Mouse (Mus musculus) neural tube, embryonic 12.5 days (tissue): Measurements from ENCODE around the gene Rnf32. TPM values are rescaled to one million over a fixed set of nuclear protein-coding genes. Genes with fewer than 3 reads are reported as not detected.

Experiments
- ATAC-seq: fragments of 200-750 bp; cut with Nextera tagmentation; 2 replicates; pipeline ENCODE4 v1.8.0; 2017; ENCODE audit warnings: low read depth, mild to moderate bottlenecking, moderate TSS enrichment, moderate library complexity; ENCODE audit not compliant: low FRiP score
- H3K27ac ChIP-seq: fragments of 300-500 bp; sonication (generic); 2 replicates; pipeline ENCODE4 v1.5.1; 2016
- H3K27me3 ChIP-seq: fragments of 300-500 bp; sonication (generic); replicated peaks from 2 replicates; pipeline ENCODE4 v1.6.1; 2016; ENCODE audit warnings: mild to moderate bottlenecking
- H3K36me3 ChIP-seq: fragments of 300-500 bp; sonication (generic); 2 replicates; pipeline ENCODE4 v1.6.1; 2016; ENCODE audit warnings: mild to moderate bottlenecking
- H3K4me1 ChIP-seq: fragments of 300-500 bp; sonication (generic); 2 replicates; pipeline ENCODE4 v1.6.1; 2016
- H3K4me2 ChIP-seq: fragments of 300-500 bp; sonication (generic); replicated peaks from 2 replicates; pipeline ENCODE4 v1.6.1; 2016; ENCODE audit warnings: mild to moderate bottlenecking
- H3K4me3 ChIP-seq: fragments of 300-500 bp; sonication (generic); 2 replicates; pipeline ENCODE4 v1.5.1; 2016
- H3K9ac ChIP-seq: fragments of 300-500 bp; sonication (generic); 2 replicates; pipeline ENCODE4 v1.6.1; 2016; ENCODE audit warnings: mild to moderate bottlenecking
- H3K9me3 ChIP-seq: fragments of 300-500 bp; sonication (generic); 2 replicates; pipeline ENCODE4 v1.6.1; 2016; ENCODE audit warnings: mild to moderate bottlenecking
- WGBS: fragments of 180-500 bp; shearing (Covaris S2); methylation state at CpG from one replicate; pipeline ENCODE4 v1.1.7; 2016; 5-methylcytosine and 5-hydroxymethylcytosine counted together
- polyA plus RNA-seq: library from polyadenylated mRNA; unstranded; fragments of >200 nt; fragmentation: Nextera tagmentation; extraction: Ambion mirVana; gene quantifications from 2 replicates; pipeline ENCODE4 v1.2.1, GENCODE M21; 2016

Gene Rnf32
- polyA plus RNA-seq, 1 experiment from 2014 or later = 8.9 TPM

DNA sequence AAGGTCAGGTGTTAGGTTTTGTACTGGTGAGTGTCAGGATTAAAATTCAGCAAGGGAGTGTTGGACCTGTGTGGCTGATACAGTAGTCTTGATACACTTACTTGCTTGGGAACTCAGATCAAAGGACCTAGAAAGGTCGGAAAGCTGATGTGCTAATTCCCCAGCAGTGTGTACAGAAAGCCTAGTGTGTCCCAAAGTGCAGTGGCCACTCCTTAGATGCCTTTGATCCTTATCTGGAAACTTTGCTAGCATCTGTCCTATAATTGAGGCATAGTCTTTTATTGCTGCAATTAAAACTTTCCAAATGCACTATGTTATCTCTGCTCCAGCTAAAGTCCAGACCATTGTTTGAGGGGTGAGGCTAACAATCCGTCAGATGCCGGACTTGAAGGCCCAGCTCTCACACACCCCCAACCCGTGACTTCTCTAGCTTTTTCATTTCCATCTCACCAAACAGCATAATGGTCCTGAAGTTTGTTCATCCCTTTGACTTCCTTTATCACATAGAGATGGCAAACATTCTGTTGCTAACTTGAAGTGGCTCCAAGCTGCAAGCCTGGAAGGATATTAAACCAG lies 16.3 kb downstream of the Rnf32 start:
- Histone ChIP-seq H3K27me3 (no peaks in the 10 kb centered on the region), H3K27ac (no peak overlapping the region), H3K4me2 (no peak overlapping the region), H3K36me3 (no peaks in the 10 kb centered on the region), H3K4me1 (no peaks in the 10 kb centered on the region), H3K9ac (no peak overlapping the region), H3K4me3 (no peak overlapping the region), H3K9me3 (no peaks in the 10 kb centered on the region)
- ATAC-seq = no peak
- WGBS = 41% methylated on average over 4 of the region's 4 CpGs

DNA sequence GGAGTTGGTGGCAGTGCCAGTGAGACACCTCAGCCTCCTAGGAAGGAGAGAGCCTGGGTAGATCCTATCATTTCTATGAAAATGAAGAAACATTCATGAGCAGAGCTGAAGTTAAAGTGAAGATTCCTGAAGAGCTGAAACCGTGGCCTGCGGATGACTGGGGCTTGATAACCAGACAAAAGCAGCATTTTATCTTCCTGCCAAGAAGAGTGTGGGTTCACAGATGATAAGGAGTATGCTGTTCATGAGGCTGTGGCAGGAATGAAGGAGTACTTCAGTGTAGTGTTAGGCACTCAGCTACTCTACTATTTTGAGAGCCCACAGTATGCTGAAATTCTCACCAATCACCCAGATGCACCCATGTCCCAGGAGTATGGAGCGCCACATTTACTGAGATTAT lies 22.2 kb downstream of the Rnf32 start:
- H3K27ac ChIP-seq = no peak overlapping the region
- no peak for ATAC-seq
- H3K36me3 ChIP-seq = no peaks in the 10 kb centered on the region
- no peaks in the 10 kb centered on the region for H3K4me1 ChIP-seq
- H3K4me3 ChIP-seq = no peak overlapping the region
- 89% methylated on average over 3 of the region's 3 CpGs for WGBS
- H3K4me2 ChIP-seq = no peak overlapping the region
- no peak overlapping the region for H3K9ac ChIP-seq
- no peaks in the 10 kb centered on the region for H3K9me3 ChIP-seq
- no peaks in the 10 kb centered on the region for H3K27me3 ChIP-seq

- Histone ChIP-seq H3K27me3 (no peaks in the 10 kb centered on the region), H3K36me3 (no peaks in the 10 kb centered on the region), H3K4me1 (no peaks in the 10 kb centered on the region), H3K4me2 (no peak overlapping the region), H3K9ac (no peak overlapping the region), H3K4me3 (no peak overlapping the region), H3K9me3 (no peaks in the 10 kb centered on the region), H3K27ac (no peak overlapping the region)
- ATAC-seq = no peak
- WGBS = 89% methylated on average over 7 of the region's 7 CpGs
These were observed 28.3 kb downstream of the Rnf32 start for GRCm38 (mm10) chr5:29224089-29224488.

DNA sequence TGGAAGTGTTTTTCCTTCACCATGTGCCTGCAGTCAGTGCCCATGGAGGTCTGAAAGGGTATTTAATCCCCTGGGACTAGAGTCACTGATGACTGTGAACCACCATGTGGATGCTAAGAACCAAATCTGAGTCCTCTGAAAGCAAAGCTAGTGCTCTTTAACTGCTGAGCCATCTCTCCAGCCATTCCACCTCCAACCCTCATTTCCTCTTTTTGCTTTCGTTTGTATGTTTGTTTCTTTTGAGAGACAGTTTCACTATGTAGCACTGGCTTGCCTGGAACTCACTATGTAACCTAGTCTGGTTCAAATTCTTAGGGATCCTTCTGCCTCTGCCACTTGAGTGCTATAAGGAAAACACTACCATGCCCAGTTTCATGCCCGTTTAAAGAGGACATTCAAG lies 34.7 kb downstream of the Rnf32 start:
- Histone ChIP-seq H3K9ac (no peak overlapping the region), H3K27ac (no peak overlapping the region), H3K4me3 (no peak overlapping the region), H3K36me3 (peaks cover 3% of the 10 kb centered on the region; the same call in 1 of the 2 replicates), H3K4me1 (no peaks in the 10 kb centered on the region), H3K9me3 (no peaks in the 10 kb centered on the region), H3K4me2 (no peak overlapping the region), H3K27me3 (no peaks in the 10 kb centered on the region)
- WGBS = 80% methylated on average over 2 of the region's 2 CpGs
- no peak for ATAC-seq

GRCm38 (mm10) chr5:29238379-29238778 lies 42.6 kb downstream of the Rnf32 start:
- no peaks in the 10 kb centered on the region for H3K9me3 ChIP-seq
- H3K27ac ChIP-seq = no peak overlapping the region
- H3K36me3 ChIP-seq = no peaks in the 10 kb centered on the region
- H3K27me3 ChIP-seq = no peaks in the 10 kb centered on the region
- H3K4me1 ChIP-seq = no peaks in the 10 kb centered on the region
- H3K4me2 ChIP-seq = no peak overlapping the region
- ATAC-seq = no peak
- H3K4me3 ChIP-seq = no peak overlapping the region
- no peak overlapping the region for H3K9ac ChIP-seq

DNA sequence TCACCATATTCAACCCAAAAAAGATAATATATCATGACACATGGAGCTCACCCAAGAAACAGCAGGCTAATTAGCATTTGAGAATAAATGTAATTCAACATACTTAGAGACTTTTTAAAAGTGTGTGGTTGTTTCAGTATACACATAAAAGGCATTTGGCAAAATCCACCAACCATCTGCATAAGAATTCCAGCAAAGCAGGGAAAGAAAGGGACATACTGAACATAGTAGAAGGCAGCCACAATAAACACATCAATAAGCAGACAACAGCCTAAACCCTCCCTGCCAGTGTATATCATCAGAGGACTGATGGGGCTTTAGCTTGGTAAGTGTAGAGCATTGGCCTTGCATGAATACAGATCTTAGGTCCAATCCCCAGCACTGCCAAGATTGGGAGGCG lies 49.0 kb downstream of the Rnf32 start:
- no peaks in the 10 kb centered on the region for H3K9me3 ChIP-seq
- 33% methylated on average over 1 of the region's 1 CpGs for WGBS
- no peak overlapping the region for H3K4me2 ChIP-seq
- no peak overlapping the region for H3K4me3 ChIP-seq
- H3K4me1 ChIP-seq = no peaks in the 10 kb centered on the region
- no peak for ATAC-seq
- no peaks in the 10 kb centered on the region for H3K27me3 ChIP-seq
- H3K36me3 ChIP-seq = no peaks in the 10 kb centered on the region
- no peak overlapping the region for H3K27ac ChIP-seq
- no peak overlapping the region for H3K9ac ChIP-seq

DNA sequence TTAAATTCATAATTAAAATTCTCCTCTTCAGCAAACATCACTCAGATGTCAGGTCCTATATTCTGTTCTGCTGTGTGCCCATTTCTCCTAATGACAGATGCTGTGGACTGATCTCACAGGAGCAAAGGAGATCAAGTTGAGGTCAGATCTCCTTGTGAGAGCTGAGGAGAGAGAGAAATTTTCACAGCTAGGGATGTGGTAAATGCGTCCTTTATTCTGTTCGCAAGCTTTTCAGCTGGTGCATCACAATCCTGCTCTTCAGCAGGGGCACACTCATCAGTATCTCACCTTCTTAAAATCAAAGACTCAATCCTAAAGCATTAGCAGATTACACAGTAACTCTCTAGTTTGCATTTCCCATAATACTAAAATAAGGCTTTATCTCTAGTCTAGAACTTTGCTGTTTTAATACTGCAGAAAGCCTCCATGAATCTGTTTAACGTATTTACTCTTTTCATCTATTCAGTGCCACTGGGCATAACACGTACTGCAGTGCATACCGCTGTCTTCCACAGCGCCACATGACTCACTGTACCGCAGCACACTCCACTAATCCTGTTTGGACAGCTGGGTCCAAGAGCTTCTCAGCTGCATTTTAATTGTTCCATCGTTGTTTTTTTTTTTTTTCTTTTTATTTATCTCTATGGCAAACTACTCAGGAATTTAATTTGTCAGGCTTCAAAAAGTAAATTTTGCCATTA lies 55.2 kb downstream of the Rnf32 start:
- Histone ChIP-seq H3K36me3 (no peaks in the 10 kb centered on the region), H3K9ac (no peak overlapping the region), H3K4me2 (no peak overlapping the region), H3K4me3 (no peak overlapping the region), H3K4me1 (no peaks in the 10 kb centered on the region), H3K27ac (no peak overlapping the region), H3K27me3 (no peaks in the 10 kb centered on the region), H3K9me3 (no peaks in the 10 kb centered on the region)
- ATAC-seq = no peak
- WGBS = 50% methylated on average over 8 of the region's 8 CpGs

DNA sequence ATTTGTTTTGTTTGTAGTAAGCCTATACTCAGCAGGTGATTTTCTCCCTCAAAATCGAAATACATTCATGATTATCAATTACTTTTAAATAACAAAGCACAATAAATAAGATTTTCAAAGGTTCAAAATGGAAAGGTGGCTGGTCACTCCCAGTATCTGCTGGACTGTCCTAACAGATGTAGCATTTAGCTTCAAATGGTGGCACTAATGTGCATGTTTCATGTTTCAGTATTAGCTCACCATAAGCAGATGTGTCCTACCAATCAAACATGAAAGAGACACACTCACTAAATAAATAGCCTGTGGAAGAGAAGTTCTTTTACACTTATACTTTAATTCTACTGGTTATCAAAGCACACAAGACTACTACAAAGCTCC lies 55.7 kb downstream of the Rnf32 start:
- WGBS = 64% methylated on average over 1 of the region's 1 CpGs
- Histone ChIP-seq H3K9ac (no peak overlapping the region), H3K4me2 (no peak overlapping the region), H3K9me3 (no peaks in the 10 kb centered on the region), H3K4me1 (no peaks in the 10 kb centered on the region), H3K4me3 (no peak overlapping the region), H3K27ac (no peak overlapping the region), H3K36me3 (no peaks in the 10 kb centered on the region), H3K27me3 (no peaks in the 10 kb centered on the region)
- no peak for ATAC-seq

GRCm38 (mm10) chr5:29253876-29254275 lies 58.1 kb downstream of the Rnf32 start:
- no peaks in the 10 kb centered on the region for H3K27me3 ChIP-seq
- 37% methylated on average over 2 of the region's 2 CpGs for WGBS
- H3K36me3 ChIP-seq = no peaks in the 10 kb centered on the region
- H3K4me3 ChIP-seq = no peak overlapping the region
- no peak overlapping the region for H3K9ac ChIP-seq
- no peaks in the 10 kb centered on the region for H3K9me3 ChIP-seq
- H3K27ac ChIP-seq = no peak overlapping the region
- no peak for ATAC-seq
- no peaks in the 10 kb centered on the region for H3K4me1 ChIP-seq
- H3K4me2 ChIP-seq = no peak overlapping the region

DNA sequence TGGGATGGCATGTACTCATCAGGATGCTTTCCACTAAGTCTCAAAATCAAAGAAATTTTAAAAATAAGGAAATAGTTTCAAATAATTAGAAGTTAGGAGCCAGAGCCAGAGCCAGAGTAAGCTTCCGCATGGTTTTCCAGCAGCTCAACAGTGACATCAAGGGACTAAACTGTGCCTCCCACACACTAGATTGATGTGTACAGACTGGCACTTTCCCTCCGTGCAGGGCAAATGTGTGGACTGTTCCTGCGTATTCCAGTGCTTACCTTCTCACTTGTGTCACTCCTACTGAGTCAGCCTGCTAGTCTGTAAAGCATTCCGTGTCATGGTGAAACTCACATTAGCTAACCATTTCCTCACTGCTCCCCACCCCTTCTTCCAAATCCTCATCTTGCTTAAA lies 75.1 kb downstream of the Rnf32 start:
- Histone ChIP-seq H3K27ac (no peak overlapping the region), H3K9me3 (no peaks in the 10 kb centered on the region), H3K9ac (no peak overlapping the region), H3K36me3 (no peaks in the 10 kb centered on the region), H3K4me1 (no peaks in the 10 kb centered on the region), H3K4me2 (no peak overlapping the region), H3K4me3 (no peak overlapping the region), H3K27me3 (no peaks in the 10 kb centered on the region)
- WGBS = 85% methylated on average over 4 of the region's 4 CpGs
- ATAC-seq = no peak

GRCm38 (mm10) chr5:29273426-29273825 lies 77.6 kb downstream of the Rnf32 start:
- no peaks in the 10 kb centered on the region for H3K36me3 ChIP-seq
- no peaks in the 10 kb centered on the region for H3K9me3 ChIP-seq
- no peak overlapping the region for H3K4me2 ChIP-seq
- H3K27ac ChIP-seq = no peak overlapping the region
- H3K4me3 ChIP-seq = no peak overlapping the region
- no peak overlapping the region for H3K9ac ChIP-seq
- 82% methylated on average over 2 of the region's 2 CpGs for WGBS
- no peaks in the 10 kb centered on the region for H3K4me1 ChIP-seq
- H3K27me3 ChIP-seq = no peaks in the 10 kb centered on the region
- ATAC-seq = no peak

GRCm38 (mm10) chr5:29274746-29275145 lies 79.0 kb downstream of the Rnf32 start:
- no peaks in the 10 kb centered on the region for H3K36me3 ChIP-seq
- no peak overlapping the region for H3K27ac ChIP-seq
- no peak for ATAC-seq

More at GRCm38 (mm10) chr5:29274746-29275145, 79.0 kb downstream of the Rnf32 start:
- Histone ChIP-seq H3K4me1 (no peaks in the 10 kb centered on the region), H3K9ac (no peak overlapping the region), H3K9me3 (no peaks in the 10 kb centered on the region), H3K4me2 (no peak overlapping the region), H3K27me3 (no peaks in the 10 kb centered on the region), H3K4me3 (no peak overlapping the region)
